Mouse (Mus musculus) ES-E14 (cell line): Measurements from ENCODE around the gene St6galnac5.

Source experiments
- CHD2 ChIP-seq: IDR thresholded peaks from 2 replicates; pipeline ENCODE4 v1.6.1; 2014; ENCODE audit warnings: mild to moderate bottlenecking, low read depth, low read length, inconsistent platforms
- HCFC1 ChIP-seq: IDR thresholded peaks from 2 replicates; pipeline ENCODE4 v1.6.1; 2012; ENCODE audit warnings: low read length, inconsistent platforms, borderline replicate concordance; ENCODE audit not compliant: insufficient read depth
- ZNF384 ChIP-seq: IDR thresholded peaks from 2 replicates; pipeline ENCODE4 v1.6.1; 2012; ENCODE audit warnings: low read depth, low read length, inconsistent platforms

DNA sequence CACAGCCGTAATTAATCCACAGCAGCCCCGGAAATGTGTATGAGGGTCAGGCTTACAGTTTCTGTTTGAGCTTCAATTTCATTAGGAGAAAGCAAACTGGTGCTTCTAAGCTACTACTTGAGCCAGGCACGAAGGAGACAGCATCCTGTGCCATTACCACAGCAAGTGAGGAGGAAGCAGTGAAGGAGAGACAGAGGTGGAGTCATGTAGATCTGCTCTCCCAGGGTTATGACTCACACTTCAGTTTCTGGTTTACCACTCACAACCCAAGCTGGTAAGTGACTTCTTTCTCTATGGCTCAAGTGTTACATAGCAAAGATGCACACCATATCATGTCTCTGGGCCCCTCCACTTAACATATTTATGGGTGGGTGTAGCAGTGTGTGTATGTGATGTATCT is 61.7 kb downstream of the St6galnac5 start:
- no peak for TF ChIP-seq ZNF384
- TF ChIP-seq HCFC1 = no peak
- TF ChIP-seq CHD2 = no peak
